Mouse (Mus musculus) lung, embryonic 15.5 days (tissue): ENCODE measurements around the gene Lactbl1. TPM values are rescaled to one million over a fixed set of nuclear protein-coding genes. Genes with fewer than 3 reads are reported as not detected.

Experiments used
- ATAC-seq: fragments of 200-750 bp; cut with Nextera tagmentation; 2 replicates; pipeline ENCODE4 v1.8.0; 2017; ENCODE audit warnings: moderate number of reproducible peaks, borderline replicate concordance; ENCODE audit not compliant: low FRiP score, low TSS enrichment; ENCODE audit errors: extremely low read depth
- H3K27ac ChIP-seq: fragments of 300-500 bp; sonication (generic); 2 replicates; pipeline ENCODE4 v1.5.1; 2015; ENCODE audit warnings: moderate library complexity, mild to moderate bottlenecking, inconsistent platforms
- H3K27me3 ChIP-seq: fragments of 300-500 bp; sonication (generic); 2 replicates; pipeline ENCODE4 v1.6.1; 2015; ENCODE audit warnings: inconsistent platforms
- H3K36me3 ChIP-seq: fragments of 300-500 bp; sonication (generic); 2 replicates; pipeline ENCODE4 v1.6.1; 2015; ENCODE audit warnings: inconsistent platforms
- H3K4me1 ChIP-seq: fragments of 300-500 bp; sonication (generic); 2 replicates; pipeline ENCODE4 v1.6.1; 2015; ENCODE audit warnings: inconsistent platforms
- H3K4me2 ChIP-seq: fragments of 300-500 bp; sonication (generic); 2 replicates; pipeline ENCODE4 v1.6.1; 2015; ENCODE audit warnings: inconsistent platforms, mild to moderate bottlenecking, moderate library complexity
- H3K4me3 ChIP-seq: fragments of 300-500 bp; sonication (generic); 2 replicates; pipeline ENCODE4 v1.5.1; 2015; ENCODE audit warnings: mild to moderate bottlenecking, inconsistent platforms
- H3K9ac ChIP-seq: fragments of 300-500 bp; sonication (generic); 2 replicates; pipeline ENCODE4 v1.6.1; 2015; ENCODE audit warnings: inconsistent platforms
- H3K9me3 ChIP-seq: fragments of 300-500 bp; sonication (generic); 2 replicates; pipeline ENCODE4 v1.6.1; 2016; ENCODE audit warnings: inconsistent platforms
- WGBS: fragments of 180-500 bp; shearing (Covaris S2); methylation state at CpG from one replicate; pipeline ENCODE4 v1.1.7; 2015; 5-methylcytosine and 5-hydroxymethylcytosine counted together
- polyA plus RNA-seq: library from polyadenylated mRNA; unstranded; fragments of >200 nt; fragmentation: Nextera tagmentation; extraction: Ambion mirVana; gene quantifications from 2 replicates; pipeline ENCODE4 v1.2.1, GENCODE M21; 2015

Gene Lactbl1
- polyA plus RNA-seq, 1 experiment from 2014 or later = not detected

DNA sequence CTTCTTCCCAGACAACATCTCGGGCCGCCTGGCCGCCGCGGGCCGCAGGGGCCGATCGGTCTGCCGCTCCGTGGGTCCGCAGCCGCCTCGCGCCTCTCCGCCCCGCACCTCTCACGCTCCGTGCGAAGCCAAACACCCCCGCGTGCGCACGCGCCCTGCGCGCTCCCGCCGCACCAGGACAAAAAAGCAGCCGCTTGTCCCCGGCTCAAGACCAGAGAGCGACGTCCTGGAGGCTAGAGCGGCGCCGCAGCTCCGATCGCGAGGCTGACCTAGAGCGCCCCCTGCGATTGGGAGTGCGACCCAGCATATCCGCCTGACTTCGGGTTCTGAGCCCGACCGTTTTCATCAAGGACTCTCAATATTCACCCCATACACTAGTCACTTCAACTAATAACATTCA is 19.9 kb upstream of the Lactbl1 start, which contains the start of gene Kdm1a:
Gene Kdm1a, minus strand, starts transcription at position 156 of the 400 bp plus-strand sequence.
- H3K27ac ChIP-seq = peak within 1 kb of the TSS; percentile 86
- H3K4me2 ChIP-seq = peak within 1 kb of the TSS; percentile 65
- H3K36me3 ChIP-seq = no peaks in the 10 kb centered on the region
- WGBS = 0% methylated on average over 45 of the region's 45 CpGs
- H3K27me3 ChIP-seq = no peaks in the 10 kb centered on the region
- peaks cover 13% of the 10 kb centered on the region for H3K4me1 ChIP-seq
- peak; percentile 79 for ATAC-seq
- peak within 1 kb of the TSS; percentile 100 for H3K9ac ChIP-seq
- H3K9me3 ChIP-seq = no peaks in the 10 kb centered on the region
- peak within 1 kb of the TSS; percentile 100 for H3K4me3 ChIP-seq

GRCm38 (mm10) chr4:136605756-136606485 is 16.5 kb upstream of the Lactbl1 start:
- Histone ChIP-seq H3K27ac (no peak overlapping the region), H3K4me2 (no peak overlapping the region), H3K9ac (no peak overlapping the region), H3K36me3 (no peaks in the 10 kb centered on the region), H3K27me3 (no peaks in the 10 kb centered on the region), H3K4me1 (peaks cover 11% of the 10 kb centered on the region), H3K4me3 (no peak overlapping the region), H3K9me3 (no peaks in the 10 kb centered on the region)
- no peak for ATAC-seq
- 86% methylated on average over 19 of the region's 19 CpGs for WGBS

GRCm38 (mm10) chr4:136610387-136610856 is 12.0 kb upstream of the Lactbl1 start, which contains the start of gene Tex46:
Tex46 (plus strand) TSS chr4:136610437.
- peaks cover 5% of the 10 kb centered on the region; the same call in 1 of the 2 replicates for H3K4me1 ChIP-seq
- H3K4me2 ChIP-seq = no peak within 1 kb of the TSS
- no peak within 1 kb of the TSS for H3K4me3 ChIP-seq
- no peaks in the 10 kb centered on the region for H3K36me3 ChIP-seq
- no peak within 1 kb of the TSS for H3K9ac ChIP-seq
- H3K27ac ChIP-seq = no peak within 1 kb of the TSS
- H3K27me3 ChIP-seq = no peaks in the 10 kb centered on the region
- 38% methylated on average over 4 of the region's 4 CpGs for WGBS
- ATAC-seq = no peak
- H3K9me3 ChIP-seq = no peaks in the 10 kb centered on the region

- no peaks in the 10 kb centered on the region for H3K27me3 ChIP-seq
- no peaks in the 10 kb centered on the region for H3K36me3 ChIP-seq
- H3K9ac ChIP-seq = no peak overlapping the region
- WGBS = 48% methylated on average over 7 of the region's 7 CpGs
- ATAC-seq = no peak
- H3K9me3 ChIP-seq = no peaks in the 10 kb centered on the region
- H3K4me2 ChIP-seq = no peak overlapping the region
- H3K4me3 ChIP-seq = no peak overlapping the region
- no peak overlapping the region for H3K27ac ChIP-seq
- peaks cover 5% of the 10 kb centered on the region; the same call in 1 of the 2 replicates for H3K4me1 ChIP-seq
Measured at GRCm38 (mm10) chr4:136613657-136614056, 8.8 kb upstream of the Lactbl1 start.

GRCm38 (mm10) chr4:136621336-136621735 is 1.1 kb upstream of the Lactbl1 start:
- WGBS = 0% methylated on average over 1 of the region's 1 CpGs
- Histone ChIP-seq H3K27me3 (no peaks in the 10 kb centered on the region; the same call in 1 of the 2 replicates), H3K36me3 (no peaks in the 10 kb centered on the region), H3K9me3 (no peaks in the 10 kb centered on the region), H3K4me3 (no peak overlapping the region), H3K4me2 (no peak overlapping the region), H3K9ac (no peak overlapping the region), H3K27ac (no peak overlapping the region), H3K4me1 (no peaks in the 10 kb centered on the region)
- no peak for ATAC-seq

GRCm38 (mm10) chr4:136621956-136622355 is 465 bp upstream of the Lactbl1 start:
- no peak overlapping the region for H3K4me2 ChIP-seq
- no peaks in the 10 kb centered on the region; the same call in 1 of the 2 replicates for H3K27me3 ChIP-seq
- 50% methylated on average over 5 of the region's 5 CpGs for WGBS
- H3K4me1 ChIP-seq = no peaks in the 10 kb centered on the region
- no peaks in the 10 kb centered on the region for H3K36me3 ChIP-seq
- H3K27ac ChIP-seq = no peak overlapping the region
- H3K4me3 ChIP-seq = no peak overlapping the region
- ATAC-seq = no peak
- H3K9ac ChIP-seq = no peak overlapping the region
- no peaks in the 10 kb centered on the region for H3K9me3 ChIP-seq

DNA sequence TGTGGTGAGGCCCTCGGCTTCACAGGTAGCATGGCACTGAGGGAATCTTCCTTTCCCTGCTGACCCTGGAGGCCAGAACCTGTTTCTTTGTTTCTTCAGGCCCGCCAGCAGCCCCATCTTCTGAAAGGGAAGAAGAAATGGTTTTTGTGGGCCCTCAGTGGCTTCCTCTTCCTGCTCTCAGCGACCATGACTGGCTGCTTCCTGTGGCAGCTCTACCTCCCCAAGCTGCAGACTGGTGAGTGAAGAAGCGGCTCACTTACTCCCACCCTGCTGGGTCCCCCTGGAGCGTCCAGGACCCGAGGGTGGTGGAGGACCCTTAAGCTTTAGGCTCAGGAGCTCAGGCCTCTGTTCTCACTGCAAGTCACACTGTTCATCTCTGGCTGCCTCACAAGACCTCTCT is 4.2 kb downstream of the Lactbl1 start:
- no peaks in the 10 kb centered on the region for H3K36me3 ChIP-seq
- ATAC-seq = no peak

GRCm38 (mm10) chr4:136631237-136631994 is 9.0 kb downstream of the Lactbl1 start:
- WGBS = 74% methylated on average over 11 of the region's 11 CpGs
- H3K9me3 ChIP-seq = no peaks in the 10 kb centered on the region
- no peaks in the 10 kb centered on the region; the same call in 1 of the 2 replicates for H3K4me1 ChIP-seq
- H3K4me3 ChIP-seq = no peak overlapping the region
- ATAC-seq = no peak
- peaks cover 8% of the 10 kb centered on the region for H3K27me3 ChIP-seq
- H3K27ac ChIP-seq = no peak overlapping the region
- no peak overlapping the region for H3K9ac ChIP-seq
- no peaks in the 10 kb centered on the region for H3K36me3 ChIP-seq
- no peak overlapping the region for H3K4me2 ChIP-seq

More for the DNA sequence above, 4.2 kb downstream of the Lactbl1 start:
- WGBS = 69% methylated on average over 6 of the region's 6 CpGs
- no peak overlapping the region for H3K4me3 ChIP-seq
- H3K4me2 ChIP-seq = no peak overlapping the region
- no peak overlapping the region for H3K27ac ChIP-seq
- H3K27me3 ChIP-seq = no peaks in the 10 kb centered on the region; the same call in 1 of the 2 replicates
- no peak overlapping the region for H3K9ac ChIP-seq
- no peaks in the 10 kb centered on the region; the same call in 1 of the 2 replicates for H3K4me1 ChIP-seq
- no peaks in the 10 kb centered on the region for H3K9me3 ChIP-seq

DNA sequence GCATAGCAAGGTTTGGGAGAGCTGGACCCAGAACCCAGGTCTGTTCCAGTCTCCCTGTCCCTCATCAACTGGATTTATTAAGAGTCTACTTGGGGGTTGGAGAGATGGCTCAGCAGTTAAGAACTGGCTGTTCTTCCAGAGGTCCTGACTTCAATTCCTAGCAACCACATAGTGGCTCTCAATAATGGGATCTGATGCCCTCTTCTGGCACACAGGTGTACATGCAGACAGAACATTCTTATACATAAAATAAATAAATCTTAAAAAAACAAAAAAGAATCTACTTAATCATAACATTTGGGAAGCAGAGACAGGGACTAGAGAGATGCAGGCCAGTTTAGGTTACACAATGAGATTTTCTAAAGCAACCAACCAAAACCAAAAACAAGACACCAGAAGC is 13.6 kb downstream of the Lactbl1 start:
- Histone ChIP-seq H3K27ac (no peak overlapping the region), H3K4me2 (no peak overlapping the region), H3K4me3 (no peak overlapping the region), H3K9me3 (no peaks in the 10 kb centered on the region), H3K27me3 (peaks cover 42% of the 10 kb centered on the region), H3K9ac (no peak overlapping the region), H3K36me3 (no peaks in the 10 kb centered on the region), H3K4me1 (peaks cover 16% of the 10 kb centered on the region)
- no peak for ATAC-seq

DNA sequence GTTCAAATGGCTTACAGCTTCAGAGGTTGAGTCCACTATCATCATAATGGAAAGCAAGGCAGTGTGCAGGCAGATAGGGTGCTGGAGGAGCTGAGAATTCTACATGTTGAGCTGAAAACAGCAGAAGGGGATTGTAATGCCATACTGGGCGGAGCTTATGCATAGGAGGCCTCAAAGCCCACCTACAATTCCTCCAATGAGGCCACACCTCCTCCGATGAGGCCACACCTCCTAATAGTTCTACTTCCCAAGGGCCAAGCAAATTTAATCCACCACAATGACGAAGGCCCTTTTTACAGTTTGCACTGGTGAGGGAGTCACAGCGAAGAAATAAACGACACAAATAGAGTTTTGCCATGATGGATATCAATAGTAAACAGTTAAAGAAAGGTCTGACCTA is 14.1 kb downstream of the Lactbl1 start:
- Histone ChIP-seq H3K9me3 (no peaks in the 10 kb centered on the region), H3K4me3 (0 out of 2 replicates have a peak overlapping the region, but pooled peaks have one; percentile 52), H3K27me3 (peaks cover 42% of the 10 kb centered on the region), H3K27ac (no peak overlapping the region), H3K4me2 (no peak overlapping the region), H3K4me1 (peaks cover 16% of the 10 kb centered on the region), H3K36me3 (no peaks in the 10 kb centered on the region), H3K9ac (no peak overlapping the region)
- ATAC-seq = no peak
- WGBS = 55% methylated on average over 5 of the region's 5 CpGs

- Histone ChIP-seq H3K4me3 (peak overlapping the region; percentile 52), H3K4me1 (peaks cover 16% of the 10 kb centered on the region), H3K36me3 (no peaks in the 10 kb centered on the region), H3K4me2 (peak overlapping the region; percentile 97), H3K9ac (peak overlapping the region; percentile 37), H3K9me3 (no peaks in the 10 kb centered on the region), H3K27me3 (peaks cover 42% of the 10 kb centered on the region), H3K27ac (no peak overlapping the region)
- no peak for ATAC-seq
- 16% methylated on average over 37 of the region's 37 CpGs for WGBS
Measured at GRCm38 (mm10) chr4:136636983-136637562, 14.7 kb downstream of the Lactbl1 start.
